ENCODE assay signal across 17 mouse cellular contexts in the genomic region with DNA sequence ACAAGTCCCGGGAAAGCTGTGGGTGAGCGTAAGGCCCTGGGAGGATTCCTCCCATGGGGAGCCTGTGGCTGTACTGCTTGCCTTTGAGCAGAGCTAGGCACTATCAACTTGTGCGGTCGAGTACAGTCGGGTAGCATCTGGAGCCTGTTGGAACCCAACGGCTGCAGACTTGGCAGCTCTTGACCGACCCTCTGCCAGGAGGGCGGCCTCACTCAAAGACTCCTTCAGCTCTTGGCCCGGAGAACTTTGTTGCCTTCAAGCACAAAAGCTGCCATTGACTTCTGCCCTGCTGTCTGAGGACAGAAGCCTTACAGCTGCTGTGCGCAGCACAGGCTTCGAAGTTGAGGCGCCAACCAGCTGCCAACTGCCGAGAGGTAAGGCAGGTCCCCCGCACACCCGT. TPM values are rescaled to one million over a fixed set of nuclear protein-coding genes. Genes with fewer than 3 reads are reported as not detected.
DNase-seq lines count a peak whose midpoint lies in the region; ATAC-seq and TF ChIP-seq lines count a peak whose summit lies in the region.
"Had no signal": no experiment of that assay in that cellular context is flagged by ENCODE, and none has a peak within 500 bp of the region (broad histone marks: within the 10 kb centered on the region; RNA-seq: fewer than 3 reads in every experiment).

No protein-coding gene starts in this region.

- no peak overlapping the region for H3K9ac ChIP-seq in intestine, postnatal 0 days (ENCODE audit: low read depth, low read length)
- H3K9ac ChIP-seq: embryonic facial prominence, embryonic 12.5 days; forebrain, postnatal 0 days had no signal

- H3K27ac ChIP-seq in intestine, postnatal 0 days (ENCODE audit: low read depth, low read length): no peak overlapping the region
- H3K27ac ChIP-seq: embryonic facial prominence, embryonic 12.5 days; layer of hippocampus, adult 2 months had no signal

- no peaks in the 10 kb centered on the region for H3K27me3 ChIP-seq in intestine, postnatal 0 days (replicated peaks; ENCODE audit: control insufficient read depth, insufficient read depth, low read length)

- no peak for TF ChIP-seq CTCF in lung, adult 2 months (IDR thresholded peaks at IDR 0.05; ENCODE audit: insufficient read depth, low read length)
- no peak for TF ChIP-seq CTCF in intestine, postnatal 0 days (IDR thresholded peaks at IDR 0.05; ENCODE audit: low read depth)

- no peaks in the 10 kb centered on the region for H3K9me3 ChIP-seq in intestine, postnatal 0 days (ENCODE audit: control insufficient read depth)
- H3K9me3 ChIP-seq: embryonic facial prominence, embryonic 12.5 days had no signal

- TF ChIP-seq POLR2A in lung, adult 2 months (IDR thresholded peaks at IDR 0.05; ENCODE audit: borderline replicate concordance, extremely low read depth, low read depth, low read length): no peak

- no peak overlapping the region for H3K4me2 ChIP-seq in intestine, postnatal 0 days (replicated peaks; ENCODE audit: low read depth)
- H3K4me2 ChIP-seq: embryonic facial prominence, embryonic 12.5 days had no signal

- WGBS in lung, adult 2 months: 72% methylated on average over 15 of the region's 15 CpGs
- 81% methylated on average over 15 of the region's 15 CpGs for WGBS in intestine, postnatal 0 days

- no peaks in the 10 kb centered on the region for H3K4me1 ChIP-seq in lung, adult 2 months (ENCODE audit: control insufficient read depth, insufficient read depth, low read length)
- no peaks in the 10 kb centered on the region for H3K4me1 ChIP-seq in intestine, postnatal 0 days (replicated peaks; ENCODE audit: control insufficient read depth, insufficient read depth, low read length)

- DNase-seq in testis, postnatal 10 days (ENCODE audit: low spot score): peak; percentile 63
- no peak for DNase-seq in testis, postnatal 14 days (ENCODE audit: low spot score)
- DNase-seq in kidney, adult 9 months: peak; percentile 17
- DNase-seq in lung, adult 2 months: peak; percentile 19
- peak; percentile 72 to 92 for DNase-seq in lung, postnatal 4 days
- DNase-seq in ovary, postnatal 36 days (ENCODE audit: low spot score): no peak
- DNase-seq: adrenal gland, adult 2 months; cerebellum, adult 2 months; forebrain, postnatal 0 days; gastrocnemius, postnatal 10 days; midbrain, embryonic 14.5 days had no signal

- ATAC-seq in intestine, postnatal 0 days: no peak
- ATAC-seq: forebrain, postnatal 0 days had no signal

- no peak overlapping the region for H3K4me3 ChIP-seq in lung, adult 2 months (replicated peaks; ENCODE audit: extremely low read depth, low read depth, low read length)
- H3K4me3 ChIP-seq in intestine, postnatal 0 days (ENCODE audit: low read depth, low read length): no peak overlapping the region
- H3K4me3 ChIP-seq: embryonic facial prominence, embryonic 12.5 days; layer of hippocampus, adult 2 months had no signal

- H3K36me3 ChIP-seq in intestine, postnatal 0 days (ENCODE audit: control insufficient read depth, insufficient read depth): no peaks in the 10 kb centered on the region
- H3K36me3 ChIP-seq: embryonic facial prominence, embryonic 12.5 days; G1E had no signal

RNA-seq across cellular contexts. Expression of gene 1700018B08Rik, which starts 15.3 kb away (rescaled TPM):
- not detected in 2 replicates for polyA plus RNA-seq in lung, adult 2 months (2012; rRNA removed)
- not detected in 2 replicates for polyA plus RNA-seq in intestine, postnatal 0 days (2015; fragmentation: Nextera tagmentation; extraction: Ambion mirVana)
- polyA plus RNA-seq: adrenal gland, adult 2 months; cerebellum, adult 2 months; embryonic facial prominence, embryonic 12.5 days; forebrain, postnatal 0 days; G1E; heart, embryonic 16.5 days; liver, adult 2 months had no signal

RNA-seq across cellular contexts. Expression of gene Fbxo31, which starts 49.8 kb away (rescaled TPM):
- 48.2 and 49.9 TPM in 2 replicates for polyA plus RNA-seq in lung, adult 2 months (2012; rRNA removed)
- 4.5 and 5.6 TPM in 2 replicates for polyA plus RNA-seq in intestine, postnatal 0 days (2015; fragmentation: Nextera tagmentation; extraction: Ambion mirVana)

Comparison
In these comparisons a context has a peak if more than half of its experiments do, and no peak if none do; other contexts are left out.
1. DNase-seq: peak in testis, postnatal 10 days (single experiment), kidney, adult 9 months (single experiment), lung, adult 2 months (single experiment) and lung, postnatal 4 days (2 of 2); none in testis, postnatal 14 days (single experiment) and ovary, postnatal 36 days (single experiment).